Mouse (Mus musculus): ENCODE measurements around the gene Gm10647. TPM values are rescaled to one million over a fixed set of nuclear protein-coding genes. Genes with fewer than 3 reads are reported as not detected.
A peak's percentile ranks its signal among the peaks of the same experiment; 100 is the strongest.
"Not testable (repeated sequence)": the region's sequence is repeated elsewhere in the genome, so short reads cannot be mapped to it uniquely, and the experiment has no call there.

Gene Gm10647
- polyA plus RNA-seq, 1 experiment: 0.49 TPM

- Histone ChIP-seq H3K27ac (ENCODE audit: insufficient read depth, low read length) (no peak overlapping the region), H3K4me3 (ENCODE audit: low read depth, low read length) (no peak overlapping the region), H3K27me3 (ENCODE audit: control insufficient read depth, insufficient read depth, low read length, poor library complexity, severe bottlenecking) (no peaks in the 10 kb centered on the region), H3K9me3 (replicated peaks; ENCODE audit: control insufficient read depth, insufficient read depth, low read length, poor library complexity, severe bottlenecking) (no peaks in the 10 kb centered on the region), H3K36me3 (ENCODE audit: control insufficient read depth, insufficient read depth, low read length, poor library complexity, severe bottlenecking) (no peaks in the 10 kb centered on the region), H3K9ac (ENCODE audit: low read depth, poor library complexity, severe bottlenecking) (no peak overlapping the region), H3K4me1 (ENCODE audit: control insufficient read depth, insufficient read depth, low read length) (no peaks in the 10 kb centered on the region)
- no peak for TF ChIP-seq CTCF (IDR thresholded peaks at IDR 0.05; ENCODE audit: low read depth, low read length)
- no peak for TF ChIP-seq EP300 (IDR thresholded peaks at IDR 0.05; ENCODE audit: insufficient read depth, low read depth, low read length)
- no peak for TF ChIP-seq POLR2A (IDR thresholded peaks at IDR 0.05; ENCODE audit: insufficient read depth, low read length)
Observed at GRCm38 (mm10) chr9:66770701-66771100, 26.1 kb upstream of the Gm10647 start.

GRCm38 (mm10) chr9:66784552-66784951, 12.3 kb upstream of the Gm10647 start:
- not testable (repeated sequence) for H3K27ac ChIP-seq (ENCODE audit: insufficient read depth, low read length); H3K9ac ChIP-seq (ENCODE audit: low read depth, poor library complexity, severe bottlenecking); H3K27me3 ChIP-seq (ENCODE audit: control insufficient read depth, insufficient read depth, low read length, poor library complexity, severe bottlenecking); H3K4me3 ChIP-seq (ENCODE audit: low read depth, low read length); H3K9me3 ChIP-seq (replicated peaks; ENCODE audit: control insufficient read depth, insufficient read depth, low read length, poor library complexity, severe bottlenecking); H3K36me3 ChIP-seq (ENCODE audit: control insufficient read depth, insufficient read depth, low read length, poor library complexity, severe bottlenecking); H3K4me1 ChIP-seq (ENCODE audit: control insufficient read depth, insufficient read depth, low read length)

GRCm38 (mm10) chr9:66787821-66788220, 9.0 kb upstream of the Gm10647 start:
- Histone ChIP-seq H3K36me3 (ENCODE audit: control insufficient read depth, insufficient read depth, low read length, poor library complexity, severe bottlenecking) (no peaks in the 10 kb centered on the region), H3K4me1 (ENCODE audit: control insufficient read depth, insufficient read depth, low read length) (no peaks in the 10 kb centered on the region), H3K9ac (ENCODE audit: low read depth, poor library complexity, severe bottlenecking) (no peak overlapping the region), H3K9me3 (replicated peaks; ENCODE audit: control insufficient read depth, insufficient read depth, low read length, poor library complexity, severe bottlenecking) (no peaks in the 10 kb centered on the region), H3K27ac (ENCODE audit: insufficient read depth, low read length) (no peak overlapping the region), H3K4me3 (ENCODE audit: low read depth, low read length) (no peak overlapping the region), H3K27me3 (ENCODE audit: control insufficient read depth, insufficient read depth, low read length, poor library complexity, severe bottlenecking) (no peaks in the 10 kb centered on the region)
- TF ChIP-seq EP300 (IDR thresholded peaks at IDR 0.05; ENCODE audit: insufficient read depth, low read depth, low read length) (no peak), CTCF (IDR thresholded peaks at IDR 0.05; ENCODE audit: low read depth, low read length) (no peak), POLR2A (IDR thresholded peaks at IDR 0.05; ENCODE audit: insufficient read depth, low read length) (no peak)

- Histone ChIP-seq H3K27ac (ENCODE audit: insufficient read depth, low read length) (no peak overlapping the region), H3K27me3 (ENCODE audit: control insufficient read depth, insufficient read depth, low read length, poor library complexity, severe bottlenecking) (peaks cover 2% of the 10 kb centered on the region), H3K4me1 (ENCODE audit: control insufficient read depth, insufficient read depth, low read length) (no peaks in the 10 kb centered on the region), H3K4me3 (ENCODE audit: low read depth, low read length) (peak overlapping the region; percentile 93), H3K9me3 (replicated peaks; ENCODE audit: control insufficient read depth, insufficient read depth, low read length, poor library complexity, severe bottlenecking) (no peaks in the 10 kb centered on the region), H3K36me3 (ENCODE audit: control insufficient read depth, insufficient read depth, low read length, poor library complexity, severe bottlenecking) (no peaks in the 10 kb centered on the region), H3K9ac (ENCODE audit: low read depth, poor library complexity, severe bottlenecking) (peak overlapping the region; percentile 8; the same call in 1 of the 2 replicates)
- TF ChIP-seq POLR2A (IDR thresholded peaks at IDR 0.05; ENCODE audit: insufficient read depth, low read length): no peak
Observed at GRCm38 (mm10) chr9:66794629-66795463, 2.0 kb upstream of the Gm10647 start.

- Histone ChIP-seq H3K27ac (ENCODE audit: insufficient read depth, low read length) (no peak within 1 kb of the TSS), H3K9ac (ENCODE audit: low read depth, poor library complexity, severe bottlenecking) (peak within 1 kb of the TSS; percentile 8; the same call in 1 of the 2 replicates), H3K36me3 (ENCODE audit: control insufficient read depth, insufficient read depth, low read length, poor library complexity, severe bottlenecking) (no peaks in the 10 kb centered on the region), H3K27me3 (ENCODE audit: control insufficient read depth, insufficient read depth, low read length, poor library complexity, severe bottlenecking) (peaks cover 2% of the 10 kb centered on the region), H3K4me1 (ENCODE audit: control insufficient read depth, insufficient read depth, low read length) (no peaks in the 10 kb centered on the region), H3K9me3 (replicated peaks; ENCODE audit: control insufficient read depth, insufficient read depth, low read length, poor library complexity, severe bottlenecking) (no peaks in the 10 kb centered on the region), H3K4me3 (ENCODE audit: low read depth, low read length) (peak within 1 kb of the TSS; percentile 93)
- no peak for TF ChIP-seq CTCF (IDR thresholded peaks at IDR 0.05; ENCODE audit: low read depth, low read length)
- 0 out of 2 replicates have a peak, but pooled peaks have one; percentile 4 for TF ChIP-seq EP300 (IDR thresholded peaks at IDR 0.05; ENCODE audit: insufficient read depth, low read depth, low read length)
Observed at GRCm38 (mm10) chr9:66795464-66796324, 1.1 kb upstream of the Gm10647 start, which contains the start of gene Aph1b. TSS of gene Aph1b (minus strand) at chr9:66795490.

- H3K27me3 ChIP-seq (ENCODE audit: control insufficient read depth, insufficient read depth, low read length, poor library complexity, severe bottlenecking): peaks cover 3% of the 10 kb centered on the region
- H3K4me3 ChIP-seq (ENCODE audit: low read depth, low read length): no peak overlapping the region
Observed at GRCm38 (mm10) chr9:66801947-66802346, 5.1 kb downstream of the Gm10647 start.

GRCm38 (mm10) chr9:66805951-66806350, 9.1 kb downstream of the Gm10647 start:
- not testable (repeated sequence) for H3K27me3 ChIP-seq (ENCODE audit: control insufficient read depth, insufficient read depth, low read length, poor library complexity, severe bottlenecking); H3K4me3 ChIP-seq (ENCODE audit: low read depth, low read length); H3K9me3 ChIP-seq (replicated peaks; ENCODE audit: control insufficient read depth, insufficient read depth, low read length, poor library complexity, severe bottlenecking); H3K4me1 ChIP-seq (ENCODE audit: control insufficient read depth, insufficient read depth, low read length); H3K27ac ChIP-seq (ENCODE audit: insufficient read depth, low read length); H3K36me3 ChIP-seq (ENCODE audit: control insufficient read depth, insufficient read depth, low read length, poor library complexity, severe bottlenecking)
- H3K9ac ChIP-seq (ENCODE audit: low read depth, poor library complexity, severe bottlenecking): peak overlapping the region; percentile 26; the same call in 1 of the 2 replicates

More at GRCm38 (mm10) chr9:66801947-66802346, 5.1 kb downstream of the Gm10647 start:
- TF ChIP-seq EP300 (IDR thresholded peaks at IDR 0.05; ENCODE audit: insufficient read depth, low read depth, low read length) (no peak), CTCF (IDR thresholded peaks at IDR 0.05; ENCODE audit: low read depth, low read length) (no peak), POLR2A (IDR thresholded peaks at IDR 0.05; ENCODE audit: insufficient read depth, low read length) (no peak)
- Histone ChIP-seq H3K4me1 (ENCODE audit: control insufficient read depth, insufficient read depth, low read length) (no peaks in the 10 kb centered on the region), H3K36me3 (ENCODE audit: control insufficient read depth, insufficient read depth, low read length, poor library complexity, severe bottlenecking) (no peaks in the 10 kb centered on the region), H3K9me3 (replicated peaks; ENCODE audit: control insufficient read depth, insufficient read depth, low read length, poor library complexity, severe bottlenecking) (0 out of 2 replicates have a peak, but pooled peaks cover 6% of the 10 kb centered on the region), H3K27ac (ENCODE audit: insufficient read depth, low read length) (no peak overlapping the region), H3K9ac (ENCODE audit: low read depth, poor library complexity, severe bottlenecking) (no peak overlapping the region)
